Mouse (Mus musculus) gonadal fat pad, adult 2 months (tissue): Measurements from ENCODE around the gene Fam110c. TPM values are rescaled to one million over a fixed set of nuclear protein-coding genes. Genes with fewer than 3 reads are reported as not detected.

Experiments used
- DNase-seq: peaks from one replicate; pipeline ENCODE4 v3.0.0-alpha.2; 2012; ENCODE audit warnings: low read depth
- polyA plus RNA-seq: library from polyadenylated mRNA; depleted of rRNA; stranded (reverse); fragments of >200 nt; gene quantifications from 2 replicates; pipeline ENCODE4 v1.2.3, GENCODE M21; 2012; rRNA removed

Fam110c gene
- polyA plus RNA-seq, 1 experiment: 13.0 TPM

- DNase-seq: peak; percentile 45
These were observed 28.2 kb downstream of the Fam110c start for GRCm38 (mm10) chr12:31101821-31102220.

- DNase-seq: no peak
These were observed 42.4 kb downstream of the Fam110c start for GRCm38 (mm10) chr12:31116005-31116466.

GRCm38 (mm10) chr12:31120535-31120934, 46.9 kb downstream of the Fam110c start:
- no peak for DNase-seq

- DNase-seq: no peak
These were observed 49.4 kb downstream of the Fam110c start for GRCm38 (mm10) chr12:31122892-31123622.

GRCm38 (mm10) chr12:31126071-31126470, 52.4 kb downstream of the Fam110c start:
- DNase-seq: no peak

- DNase-seq: no peak
These were observed 55.9 kb downstream of the Fam110c start for GRCm38 (mm10) chr12:31129548-31129947.

Other genes with a start within 250 kb of the Fam110c start
- 1.8 and 5.1 TPM in 2 replicates for gene Alkal2, start 189.5 kb upstream of the Fam110c start, polyA plus RNA-seq
- gene Acp1, start 162.3 kb upstream of the Fam110c start, polyA plus RNA-seq: 9.0 and 31.6 TPM in 2 replicates
- 5.8 and 11.0 TPM in 2 replicates for gene Sh3yl1, start 162.2 kb upstream of the Fam110c start, polyA plus RNA-seq
- not detected in 2 replicates for gene Gm6993, start 166.9 kb downstream of the Fam110c start, polyA plus RNA-seq
- gene Lamb1, start 191.4 kb downstream of the Fam110c start, polyA plus RNA-seq: 38.9 and 45.8 TPM in 2 replicates